Mouse (Mus musculus) liver, embryonic 16.5 days (tissue): ENCODE results near the gene 1700024P04Rik. TPM values are rescaled to one million over a fixed set of nuclear protein-coding genes. Genes with fewer than 3 reads are reported as not detected.

Experiments
- ATAC-seq: fragments of 200-750 bp; cut with Nextera tagmentation; 2 replicates; pipeline ENCODE4 v1.8.0; 2017; ENCODE audit warnings: low read depth, mild to moderate bottlenecking, moderate number of reproducible peaks, moderate library complexity
- H3K27ac ChIP-seq: fragments of 300-500 bp; sonication (generic); 2 replicates; pipeline ENCODE4 v1.5.1; 2014; ENCODE audit warnings: mild to moderate bottlenecking, low read length
- H3K27me3 ChIP-seq: fragments of 300-500 bp; sonication (generic); 2 replicates; pipeline ENCODE4 v1.6.1; 2014; ENCODE audit warnings: low read depth, low read length, mixed read lengths; ENCODE audit not compliant: control insufficient read depth, insufficient read depth
- H3K36me3 ChIP-seq: fragments of 300-500 bp; sonication (generic); 2 replicates; pipeline ENCODE4 v1.6.1; 2014; ENCODE audit warnings: mild to moderate bottlenecking; ENCODE audit not compliant: control insufficient read depth, insufficient read depth
- H3K4me1 ChIP-seq: fragments of 300-500 bp; sonication (generic); 2 replicates; pipeline ENCODE4 v1.6.1; 2014; ENCODE audit warnings: low read depth, low read length, mixed read lengths; ENCODE audit not compliant: control insufficient read depth
- H3K4me2 ChIP-seq: fragments of 300-500 bp; sonication (generic); 2 replicates; pipeline ENCODE4 v1.6.1; 2014; ENCODE audit warnings: low read depth, low read length, mixed read lengths
- H3K4me3 ChIP-seq: fragments of 300-500 bp; sonication (generic); 2 replicates; pipeline ENCODE4 v1.5.1; 2014; ENCODE audit warnings: low read depth, mild to moderate bottlenecking, low read length
- H3K9ac ChIP-seq: fragments of 300-500 bp; sonication (generic); 2 replicates; pipeline ENCODE4 v1.6.1; 2014; ENCODE audit warnings: low read depth, low read length
- H3K9me3 ChIP-seq: fragments of 300-500 bp; sonication (generic); replicated peaks from 2 replicates; pipeline ENCODE4 v1.6.1; 2016; ENCODE audit warnings: low read length; ENCODE audit not compliant: control insufficient read depth
- WGBS: fragments of 180-500 bp; shearing (Covaris S2); extraction: QIAGEN DNeasy Blood & Tissue Kit; methylation state at CpG from one replicate; pipeline ENCODE4 v1.1.7; 2014; ENCODE audit not compliant: insufficient replicate concordance; 5-methylcytosine and 5-hydroxymethylcytosine counted together
- polyA plus RNA-seq: library from polyadenylated mRNA; unstranded; fragments of >200 nt; fragmentation: Nextera tagmentation; extraction: Ambion mirVana; gene quantifications from 2 replicates; pipeline ENCODE4 v1.2.1, GENCODE M21; 2015

The 1700024P04Rik gene
- polyA plus RNA-seq = not detected in 2 replicates

- no peak within 1 kb of the TSS for H3K9ac ChIP-seq
- no peak for ATAC-seq
- H3K9me3 ChIP-seq = no peaks in the 10 kb centered on the region
- no peak within 1 kb of the TSS for H3K27ac ChIP-seq
- no peaks in the 10 kb centered on the region for H3K36me3 ChIP-seq
- H3K4me3 ChIP-seq = no peak within 1 kb of the TSS
- H3K4me2 ChIP-seq = no peak within 1 kb of the TSS
- 39% methylated on average over 2 of the region's 2 CpGs for WGBS
- no peaks in the 10 kb centered on the region for H3K4me1 ChIP-seq
- H3K27me3 ChIP-seq = no peaks in the 10 kb centered on the region
Measured at GRCm38 (mm10) chr13:98984465-98984864, at the start of gene 1700024P04Rik. Gene 1700024P04Rik (minus strand): TSS chr13:98984565.

GRCm38 (mm10) chr13:99031223-99032216 is 47.2 kb upstream of the 1700024P04Rik start:
- Histone ChIP-seq H3K36me3 (no peaks in the 10 kb centered on the region), H3K27me3 (no peaks in the 10 kb centered on the region), H3K4me3 (no peak overlapping the region), H3K4me1 (no peaks in the 10 kb centered on the region), H3K4me2 (no peak overlapping the region), H3K27ac (no peak overlapping the region), H3K9ac (no peak overlapping the region), H3K9me3 (no peaks in the 10 kb centered on the region)
- 65% methylated on average over 11 of the region's 11 CpGs for WGBS
- no peak for ATAC-seq

- Histone ChIP-seq H3K36me3 (no peaks in the 10 kb centered on the region), H3K9me3 (no peaks in the 10 kb centered on the region), H3K4me2 (no peak overlapping the region), H3K27ac (no peak overlapping the region), H3K27me3 (no peaks in the 10 kb centered on the region), H3K4me1 (no peaks in the 10 kb centered on the region), H3K9ac (no peak overlapping the region), H3K4me3 (no peak overlapping the region)
- 56% methylated on average over 15 of the region's 15 CpGs for WGBS
- ATAC-seq = no peak
Measured at GRCm38 (mm10) chr13:99030579-99031200, 46.3 kb upstream of the 1700024P04Rik start.

GRCm38 (mm10) chr13:99025268-99025667 is 40.9 kb upstream of the 1700024P04Rik start:
- Histone ChIP-seq H3K27ac (no peak overlapping the region), H3K4me1 (peaks cover 9% of the 10 kb centered on the region), H3K4me2 (no peak overlapping the region), H3K9ac (no peak overlapping the region), H3K27me3 (no peaks in the 10 kb centered on the region), H3K4me3 (no peak overlapping the region), H3K36me3 (no peaks in the 10 kb centered on the region), H3K9me3 (no peaks in the 10 kb centered on the region)
- ATAC-seq = no peak
- WGBS = 71% methylated on average over 5 of the region's 5 CpGs

GRCm38 (mm10) chr13:99022036-99022435 is 37.7 kb upstream of the 1700024P04Rik start:
- peaks cover 32% of the 10 kb centered on the region for H3K4me1 ChIP-seq
- no peak overlapping the region for H3K27ac ChIP-seq
- WGBS = 79% methylated on average over 7 of the region's 7 CpGs
- no peaks in the 10 kb centered on the region for H3K27me3 ChIP-seq
- H3K4me3 ChIP-seq = no peak overlapping the region
- no peak overlapping the region for H3K4me2 ChIP-seq
- ATAC-seq = no peak
- no peak overlapping the region for H3K9ac ChIP-seq
- H3K36me3 ChIP-seq = no peaks in the 10 kb centered on the region
- no peaks in the 10 kb centered on the region for H3K9me3 ChIP-seq

- Histone ChIP-seq H3K9ac (no peak overlapping the region), H3K4me1 (peaks cover 37% of the 10 kb centered on the region), H3K9me3 (no peaks in the 10 kb centered on the region), H3K36me3 (no peaks in the 10 kb centered on the region), H3K4me2 (no peak overlapping the region), H3K27me3 (no peaks in the 10 kb centered on the region), H3K4me3 (no peak overlapping the region), H3K27ac (peak overlapping the region; percentile 97)
- no peak for ATAC-seq
- 82% methylated on average over 6 of the region's 6 CpGs for WGBS
Measured at GRCm38 (mm10) chr13:99021181-99021580, 36.8 kb upstream of the 1700024P04Rik start.

GRCm38 (mm10) chr13:99019831-99020669 is 35.7 kb upstream of the 1700024P04Rik start:
- no peaks in the 10 kb centered on the region for H3K36me3 ChIP-seq
- H3K4me2 ChIP-seq = peak overlapping the region; percentile 65; the same call in 1 of the 2 replicates
- H3K4me1 ChIP-seq = peaks cover 37% of the 10 kb centered on the region
- peak; percentile 83 for ATAC-seq
- H3K9me3 ChIP-seq = no peaks in the 10 kb centered on the region
- no peaks in the 10 kb centered on the region for H3K27me3 ChIP-seq
- peak overlapping the region; percentile 97 for H3K27ac ChIP-seq
- H3K9ac ChIP-seq = peak overlapping the region; percentile 60
- 0 out of 2 replicates have a peak overlapping the region, but pooled peaks have one; percentile 20 for H3K4me3 ChIP-seq
- 41% methylated on average over 11 of the region's 11 CpGs for WGBS

- Histone ChIP-seq H3K36me3 (no peaks in the 10 kb centered on the region), H3K9ac (peak overlapping the region; percentile 58), H3K9me3 (no peaks in the 10 kb centered on the region), H3K27ac (peak overlapping the region; percentile 93), H3K4me1 (peaks cover 37% of the 10 kb centered on the region), H3K4me2 (peak overlapping the region; percentile 65), H3K4me3 (peak overlapping the region; percentile 27), H3K27me3 (no peaks in the 10 kb centered on the region)
- ATAC-seq = peak; percentile 94
- WGBS = 62% methylated on average over 15 of the region's 15 CpGs
Measured at GRCm38 (mm10) chr13:99018526-99019201, 34.3 kb upstream of the 1700024P04Rik start.
